7 mouse cellular contexts compared by ENCODE assay signal in the genomic region with DNA sequence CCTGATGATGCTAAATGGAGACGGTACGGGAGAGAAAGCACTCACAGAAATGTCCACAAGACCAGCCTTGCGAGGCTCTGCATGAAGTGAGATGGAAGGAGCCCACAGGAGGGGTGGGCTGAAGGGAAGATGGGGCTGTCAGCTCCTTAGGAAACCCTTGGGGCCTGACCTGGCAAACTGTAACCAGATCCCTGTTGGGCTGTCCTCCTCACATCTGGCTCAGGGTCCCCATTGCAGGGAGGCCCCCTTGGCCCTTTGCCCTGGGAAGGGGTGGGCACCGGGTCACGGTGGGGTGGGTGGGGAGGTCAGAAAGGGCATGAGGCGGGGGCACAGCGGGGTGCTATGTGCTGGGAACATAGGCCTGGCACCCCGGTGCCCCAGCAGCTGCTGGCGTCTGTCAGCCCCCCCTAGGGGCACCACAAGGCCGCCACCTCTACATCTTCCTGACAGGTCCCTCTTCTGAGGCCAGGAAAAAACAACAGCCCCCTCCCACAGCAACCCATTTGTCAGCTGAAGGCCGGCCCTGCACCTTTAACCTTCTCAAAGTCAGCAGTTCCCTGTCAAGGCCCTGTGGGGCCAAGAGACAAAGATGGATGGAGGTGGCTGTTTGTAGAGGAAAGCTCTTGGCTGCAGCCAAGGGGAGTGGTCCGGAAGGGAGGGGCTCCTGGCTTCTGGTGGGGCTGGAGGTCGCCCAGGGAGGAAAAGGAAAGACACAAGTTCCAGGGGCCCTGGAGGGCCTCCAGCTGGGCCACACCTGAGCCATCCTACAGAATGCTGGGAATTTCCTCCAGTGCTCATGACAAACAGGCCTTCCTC. TPM values are rescaled to one million over a fixed set of nuclear protein-coding genes. Genes with fewer than 3 reads are reported as not detected.
DNase-seq lines count a peak whose midpoint lies in the region; ATAC-seq lines count a peak whose summit lies in the region.

No protein-coding gene starts in this region.

- peak; percentile 76 for DNase-seq in adrenal gland, adult 2 months
- DNase-seq in embryo, embryonic 11 days: peak; percentile 75
- DNase-seq in kidney, adult 8-10 months: peak; percentile 62 to 73
- DNase-seq in lung, postnatal 36 days: peak; percentile 71
- no peak for DNase-seq in c-Kit-positive CD71-positive TER-119-positive erythroid progenitor cells, embryonic 14.5 days (ENCODE audit: low spot score)

- no peaks in the 10 kb centered on the region for H3K36me3 ChIP-seq in midbrain, embryonic 16.5 days (ENCODE audit: control insufficient read depth, insufficient read depth, low read length)

- H3K9me3 ChIP-seq in midbrain, embryonic 16.5 days (replicated peaks; ENCODE audit: control insufficient read depth, low read length, poor library complexity, severe bottlenecking): no peaks in the 10 kb centered on the region

- H3K4me3 ChIP-seq in midbrain, embryonic 16.5 days (ENCODE audit: low read depth, low read length): no peak overlapping the region

- H3K27me3 ChIP-seq in midbrain, embryonic 16.5 days (ENCODE audit: control insufficient read depth, insufficient read depth, low read depth, low read length): no peaks in the 10 kb centered on the region

- no peak for ATAC-seq in midbrain, embryonic 16.5 days
- no peak for ATAC-seq in erythroblast, adult 5-6 weeks (replicated peaks; ENCODE audit: low FRiP score, poor library complexity, severe bottlenecking)

- WGBS in midbrain, embryonic 16.5 days: 51% methylated on average over 13 of the region's 13 CpGs

- H3K4me1 ChIP-seq in midbrain, embryonic 16.5 days (ENCODE audit: control insufficient read depth, insufficient read depth, low read length): no peaks in the 10 kb centered on the region

- no peak overlapping the region for H3K27ac ChIP-seq in midbrain, embryonic 16.5 days (ENCODE audit: low read length)

- no peak overlapping the region for H3K9ac ChIP-seq in midbrain, embryonic 16.5 days (ENCODE audit: low read depth, low read length)

- no peak overlapping the region for H3K4me2 ChIP-seq in midbrain, embryonic 16.5 days (ENCODE audit: low read length)

RNA-seq across cellular contexts. Expression of a gene that starts 2.6 kb away (rescaled TPM):
- 1 to 10 TPM; 1.4 to 5.3 TPM for total RNA-seq in adrenal gland, adult 2 months (2021)
- polyA plus RNA-seq in adrenal gland, adult 2 months (2012; rRNA removed): 0.57 and 1.2 TPM in 2 replicates
- polyA plus RNA-seq in midbrain, embryonic 16.5 days (2015; fragmentation: Nextera tagmentation; extraction: Ambion mirVana): 0.80 and 0.89 TPM in 2 replicates
- not detected in 2 replicates for total RNA-seq in erythroblast, adult 5-6 weeks (2015; ENCODE audit: low replicate concordance)
- total RNA-seq in erythroblast, adult 5-6 weeks (2017; ENCODE audit: low replicate concordance): not detected in 2 replicates
